Mouse (Mus musculus): Measurements from ENCODE around the gene Foxe3. TPM values are rescaled to one million over a fixed set of nuclear protein-coding genes. Genes with fewer than 3 reads are reported as not detected.

Foxe3 gene
- total and polyA plus RNA-seq, 3 experiments = 0.20 TPM; not detected in 2

DNA sequence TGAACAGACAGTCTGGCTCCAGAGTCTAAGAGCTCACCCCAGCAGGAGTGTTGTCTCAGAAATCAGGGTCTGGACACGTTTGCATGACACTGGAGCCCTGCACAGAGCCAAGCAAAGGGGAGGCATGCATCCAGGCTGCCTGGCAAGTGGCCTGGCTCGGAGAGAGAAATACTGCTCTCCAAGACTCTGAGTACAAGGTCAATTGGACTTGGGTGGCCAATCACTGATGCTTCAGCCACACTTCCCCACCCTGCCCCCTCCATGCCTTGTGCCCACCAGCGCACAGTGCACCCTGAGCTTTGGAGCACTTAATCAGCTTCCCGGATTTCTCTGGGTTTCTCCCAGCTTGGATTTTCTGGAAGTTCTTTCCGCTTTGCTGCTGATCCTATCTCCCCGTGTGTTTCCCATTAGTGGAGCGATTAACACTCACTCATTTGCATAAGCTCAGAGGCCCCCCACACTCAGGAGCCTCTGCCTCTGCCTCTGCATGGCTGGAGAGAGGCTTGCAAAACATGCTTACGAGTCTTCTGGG, 49.3 kb downstream of the Foxe3 start:
- DNase-seq = peak; percentile 10

Other genes starting within 250 kb of the Foxe3 start
- gene Gm12830, start 104.3 kb downstream of the Foxe3 start, total RNA-seq (2021) = not detected
- not detected in 2 replicates for gene Gm12830, start 104.3 kb downstream of the Foxe3 start, polyA plus RNA-seq (2012; rRNA removed)
- 1 to 10 TPM; 1.2 to 2.8 TPM for gene Foxd2, start 17.1 kb downstream of the Foxe3 start, total RNA-seq (2021)
- gene Foxd2, start 17.1 kb downstream of the Foxe3 start, polyA plus RNA-seq (2012; rRNA removed) = 5.7 and 6.3 TPM in 2 replicates
- 100 to 1,000 TPM; 106 to 118 TPM for gene Cmpk1, start 61.2 kb upstream of the Foxe3 start, total RNA-seq (2021)
- gene Cmpk1, start 61.2 kb upstream of the Foxe3 start, polyA plus RNA-seq (2012; rRNA removed) = 30.9 and 37.6 TPM in 2 replicates
- gene Stil, start 74.1 kb upstream of the Foxe3 start, total RNA-seq (2021) = under 1 TPM; 0.31 to 0.58 TPM
- 0.10 and 0.13 TPM in 2 replicates for gene Stil, start 74.1 kb upstream of the Foxe3 start, polyA plus RNA-seq (2012; rRNA removed)
- gene Tal1, start 130.4 kb upstream of the Foxe3 start, total RNA-seq (2021) = 1 to 10 TPM; 1.8 to 2.8 TPM
- gene Tal1, start 130.4 kb upstream of the Foxe3 start, polyA plus RNA-seq (2012; rRNA removed) = 5.1 and 8.9 TPM in 2 replicates
- under 1 TPM; 0.48 to 0.61 TPM for gene Pdzk1ip1, start 162.7 kb upstream of the Foxe3 start, total RNA-seq (2021)
- 5.1 and 10.0 TPM in 2 replicates for gene Pdzk1ip1, start 162.7 kb upstream of the Foxe3 start, polyA plus RNA-seq (2012; rRNA removed)
- gene Cyp4x1, start 208.3 kb upstream of the Foxe3 start, total RNA-seq (2021) = not detected
- 0.02 TPM in 1 of 2 replicates, not detected in the other for gene Cyp4x1, start 208.3 kb upstream of the Foxe3 start, polyA plus RNA-seq (2012; rRNA removed)

All from adrenal gland, adult 2 months (tissue).